Mouse (Mus musculus) heart, embryonic 16.5 days (tissue): ENCODE data around the gene Tprn. TPM values are rescaled to one million over a fixed set of nuclear protein-coding genes. Genes with fewer than 3 reads are reported as not detected.
"Not testable (repeated sequence)": the region's sequence is repeated elsewhere in the genome, so short reads cannot be mapped to it uniquely, and the experiment has no call there.

Experiments used
- ATAC-seq: fragments of 200-750 bp; cut with Nextera tagmentation; replicated peaks from 2 replicates; pipeline ENCODE4 v1.8.0; 2017; ENCODE audit warnings: moderate number of reproducible peaks; ENCODE audit not compliant: insufficient read depth, low FRiP score; ENCODE audit errors: extremely low read depth
- H3K27ac ChIP-seq: fragments of 300-500 bp; sonication (generic); 2 replicates; pipeline ENCODE4 v1.5.1; 2014; ENCODE audit warnings: mild to moderate bottlenecking, low read length, control low read depth, moderate library complexity
- H3K27me3 ChIP-seq: fragments of 300-500 bp; sonication (generic); 2 replicates; pipeline ENCODE4 v1.6.1; 2014; ENCODE audit warnings: low read length, mixed read lengths; ENCODE audit not compliant: control insufficient read depth, insufficient read depth
- H3K36me3 ChIP-seq: fragments of 300-500 bp; sonication (generic); 2 replicates; pipeline ENCODE4 v1.6.1; 2014; ENCODE audit not compliant: control insufficient read depth, insufficient read depth
- H3K4me1 ChIP-seq: fragments of 300-500 bp; sonication (generic); 2 replicates; pipeline ENCODE4 v1.6.1; 2014; ENCODE audit warnings: low read length, mixed read lengths; ENCODE audit not compliant: control insufficient read depth, insufficient read depth
- H3K4me2 ChIP-seq: fragments of 300-500 bp; sonication (generic); 2 replicates; pipeline ENCODE4 v1.6.1; 2014; ENCODE audit warnings: low read depth, mild to moderate bottlenecking, control low read depth, low read length
- H3K4me3 ChIP-seq: fragments of 300-500 bp; sonication (generic); 2 replicates; pipeline ENCODE4 v1.5.1; 2014; ENCODE audit warnings: mild to moderate bottlenecking, control low read depth, low read length
- H3K9ac ChIP-seq: fragments of 300-500 bp; sonication (generic); 2 replicates; pipeline ENCODE4 v1.6.1; 2014; ENCODE audit warnings: low read length, control low read depth
- H3K9me3 ChIP-seq: fragments of 300-500 bp; sonication (generic); replicated peaks from 2 replicates; pipeline ENCODE4 v1.6.1; 2016; ENCODE audit warnings: low read length; ENCODE audit not compliant: control insufficient read depth
- WGBS: fragments of 180-500 bp; shearing (Covaris S2); extraction: QIAGEN DNeasy Blood & Tissue Kit; methylation state at CpG from one replicate; pipeline ENCODE4 v1.1.7; 2014; 5-methylcytosine and 5-hydroxymethylcytosine counted together
- polyA plus RNA-seq: library from polyadenylated mRNA; unstranded; fragments of >200 nt; fragmentation: Nextera tagmentation; extraction: Ambion mirVana; gene quantifications from 2 replicates; pipeline ENCODE4 v1.2.1, GENCODE M21; 2015

The Tprn gene
- polyA plus RNA-seq, 1 experiment from 2014 or later, result 5.9 TPM

GRCm38 (mm10) chr2:25256443-25257109 is 5.8 kb upstream of the Tprn start:
- peak overlapping the region; percentile 100 for H3K4me3 ChIP-seq
- peak overlapping the region; percentile 87 for H3K9ac ChIP-seq
- H3K9me3 ChIP-seq, H3K36me3 ChIP-seq, ATAC-seq, H3K27ac ChIP-seq, H3K27me3 ChIP-seq: not testable (repeated sequence)
- H3K4me2 ChIP-seq, result peak overlapping the region; percentile 97
- peaks cover 13% of the 10 kb centered on the region for H3K4me1 ChIP-seq
- WGBS, result 53% methylated on average over 11 of the region's 12 CpGs

- not testable (repeated sequence) for H3K27me3 ChIP-seq, H3K4me3 ChIP-seq, H3K9ac ChIP-seq, H3K9me3 ChIP-seq, H3K36me3 ChIP-seq, H3K27ac ChIP-seq, ATAC-seq, H3K4me2 ChIP-seq
- peaks cover 13% of the 10 kb centered on the region for H3K4me1 ChIP-seq
- 81% methylated on average over 5 of the region's 5 CpGs for WGBS
These were observed 5.2 kb upstream of the Tprn start for GRCm38 (mm10) chr2:25257250-25257649.

DNA sequence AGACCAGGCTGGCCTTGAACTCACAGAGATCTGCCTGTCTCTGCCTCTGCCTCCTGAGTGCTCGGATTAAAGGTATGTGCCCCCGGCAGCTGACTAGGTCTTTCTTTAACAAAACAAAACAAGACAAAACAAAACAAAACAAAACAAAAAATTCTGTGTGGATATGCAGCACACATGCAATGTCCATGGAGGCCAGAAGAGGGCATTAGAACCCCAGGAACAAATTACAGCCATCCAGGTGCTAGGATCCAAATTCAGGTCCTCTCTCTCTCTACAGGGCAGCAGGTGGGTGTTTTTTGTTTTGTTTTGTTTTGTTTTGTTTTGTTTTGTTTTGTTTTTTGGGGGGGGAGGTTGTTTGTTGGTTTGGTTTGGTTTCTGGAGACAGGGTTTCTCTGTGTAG is 3.5 kb upstream of the Tprn start:
- Histone ChIP-seq H3K4me3 (no peak overlapping the region), H3K36me3 (no peaks in the 10 kb centered on the region), H3K9me3 (no peaks in the 10 kb centered on the region), H3K27me3 (peaks cover 5% of the 10 kb centered on the region), H3K27ac (no peak overlapping the region), H3K9ac (no peak overlapping the region), H3K4me2 (no peak overlapping the region), H3K4me1 (peaks cover 19% of the 10 kb centered on the region)
- no peak for ATAC-seq
- 64% methylated on average over 2 of the region's 2 CpGs for WGBS

DNA sequence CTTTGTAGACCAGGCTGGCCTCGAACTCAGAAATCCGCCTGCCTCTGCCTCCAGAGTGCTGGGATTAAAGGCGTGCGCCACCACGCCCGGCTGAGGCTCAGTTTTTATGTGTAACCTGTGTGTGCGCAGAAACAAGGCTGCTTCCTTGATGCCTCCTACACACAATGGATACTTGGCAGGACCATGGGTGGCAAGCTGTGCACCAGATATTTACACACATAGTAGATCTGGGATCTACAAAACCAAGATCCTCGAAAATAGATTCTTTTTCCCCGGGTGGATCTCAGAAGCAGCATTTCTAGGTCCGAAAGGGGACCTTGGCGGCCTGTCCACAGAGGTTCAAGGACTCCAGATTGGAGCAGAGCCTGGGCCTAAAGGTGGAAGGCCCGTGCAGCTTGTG is 548 bp upstream of the Tprn start:
- Histone ChIP-seq H3K36me3 (no peaks in the 10 kb centered on the region), H3K4me3 (peak overlapping the region; percentile 86), H3K9me3 (no peaks in the 10 kb centered on the region), H3K27ac (peak overlapping the region; percentile 26; the same call in 1 of the 2 replicates), H3K4me2 (peak overlapping the region; percentile 94), H3K27me3 (peaks cover 8% of the 10 kb centered on the region), H3K9ac (peak overlapping the region; percentile 56), H3K4me1 (peaks cover 26% of the 10 kb centered on the region)
- no peak for ATAC-seq
- 46% methylated on average over 12 of the region's 12 CpGs for WGBS

DNA sequence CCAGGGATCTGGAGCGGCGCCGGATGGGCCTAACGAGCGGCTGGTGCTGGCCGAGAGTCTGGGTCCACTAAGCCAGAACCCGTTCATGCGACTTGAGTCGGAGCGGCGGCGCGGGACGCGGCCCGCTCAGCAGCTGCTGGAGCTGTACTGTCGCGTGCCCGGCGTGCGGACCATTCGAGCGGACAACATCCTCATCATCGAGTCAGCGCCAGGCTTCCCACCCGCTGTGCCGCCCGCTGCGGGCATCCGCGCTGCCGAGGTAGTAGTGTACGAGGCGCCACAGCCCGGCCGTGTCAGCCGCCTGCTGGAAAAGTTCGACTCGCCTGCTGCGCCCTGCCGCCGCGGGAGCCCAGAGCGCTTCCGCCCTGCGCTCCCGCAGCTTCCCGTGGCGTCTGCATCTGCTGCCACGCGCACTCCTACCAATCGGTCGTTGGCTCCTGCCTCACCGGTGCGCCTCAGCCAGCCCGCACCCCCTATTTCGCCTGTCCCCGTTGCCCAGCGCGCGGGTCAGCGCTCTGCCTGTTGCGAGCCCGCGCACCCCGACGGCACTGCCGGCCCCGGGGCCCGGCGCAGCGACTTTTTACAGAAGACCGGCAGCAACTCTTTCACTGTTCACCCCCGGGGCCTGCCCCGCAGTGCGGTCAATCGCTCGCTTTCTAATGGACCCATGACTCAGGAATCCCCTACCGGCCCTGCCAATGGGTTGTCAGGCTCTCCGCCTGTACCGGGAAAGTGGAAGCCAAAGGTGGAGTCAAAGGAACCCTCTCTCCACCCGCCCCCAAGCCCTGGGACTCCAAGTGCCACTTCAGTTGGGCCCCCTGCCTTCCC is 591 bp downstream of the Tprn start:
- peak overlapping the region; percentile 78 for H3K9ac ChIP-seq
- H3K27me3 ChIP-seq, result peaks cover 8% of the 10 kb centered on the region
- H3K9me3 ChIP-seq, result no peaks in the 10 kb centered on the region
- H3K4me2 ChIP-seq, result peak overlapping the region; percentile 94
- H3K36me3 ChIP-seq, result no peaks in the 10 kb centered on the region
- peaks cover 34% of the 10 kb centered on the region for H3K4me1 ChIP-seq
- no peak overlapping the region for H3K27ac ChIP-seq
- under 1% methylated on average over 78 of the region's 82 CpGs for WGBS
- peak overlapping the region; percentile 86 for H3K4me3 ChIP-seq
- ATAC-seq, result peak; percentile 8; the same call in 1 of the 2 replicates

DNA sequence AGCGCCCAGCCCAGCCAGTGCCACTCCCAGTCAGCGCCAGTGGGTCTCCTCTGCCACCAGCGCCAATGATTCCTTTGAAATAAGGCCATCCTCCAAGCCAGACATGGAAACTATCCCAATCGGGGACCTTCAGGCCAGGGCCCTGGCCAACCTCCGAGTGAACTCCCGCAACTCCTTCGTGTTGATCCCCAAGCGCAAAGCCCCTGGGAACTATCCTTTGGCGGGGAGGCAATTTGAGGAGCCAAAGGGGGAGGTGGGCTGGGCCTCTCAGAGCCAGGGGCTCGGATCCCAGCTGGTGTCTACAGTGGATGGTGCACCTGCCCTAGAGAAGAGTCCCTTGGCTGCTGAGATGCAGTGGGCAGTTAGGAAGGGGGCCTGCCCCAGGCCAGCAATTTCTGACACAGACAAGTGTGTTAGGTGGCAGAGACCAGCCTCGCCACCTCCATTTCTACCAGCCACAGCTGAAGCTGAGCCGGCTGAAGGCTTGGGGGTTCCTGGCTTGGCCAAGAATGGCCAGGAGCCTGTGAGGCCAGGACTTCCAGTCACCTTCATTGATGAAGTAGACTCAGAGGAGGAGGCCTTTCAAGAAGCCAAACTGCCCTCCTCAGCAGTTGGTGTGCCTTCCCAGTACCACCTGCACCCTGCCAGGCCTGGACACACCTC is 1.3 kb downstream of the Tprn start:
- WGBS, result 25% methylated on average over 12 of the region's 12 CpGs

GRCm38 (mm10) chr2:25264286-25264660 is 1.9 kb downstream of the Tprn start:
- Histone ChIP-seq H3K9ac (no peak overlapping the region), H3K9me3 (no peaks in the 10 kb centered on the region), H3K4me1 (peaks cover 34% of the 10 kb centered on the region), H3K4me3 (no peak overlapping the region), H3K27ac (no peak overlapping the region), H3K4me2 (no peak overlapping the region), H3K27me3 (peaks cover 8% of the 10 kb centered on the region), H3K36me3 (no peaks in the 10 kb centered on the region)
- no peak for ATAC-seq
- WGBS, result 66% methylated on average over 5 of the region's 5 CpGs

More for the DNA sequence above, 1.3 kb downstream of the Tprn start:
- Histone ChIP-seq H3K9me3 (no peaks in the 10 kb centered on the region), H3K27ac (no peak overlapping the region), H3K36me3 (no peaks in the 10 kb centered on the region), H3K4me3 (peak overlapping the region; percentile 86), H3K4me2 (peak overlapping the region; percentile 94), H3K27me3 (peaks cover 8% of the 10 kb centered on the region), H3K9ac (peak overlapping the region; percentile 78), H3K4me1 (peaks cover 34% of the 10 kb centered on the region)
- ATAC-seq, result no peak

GRCm38 (mm10) chr2:25264851-25265250 is 2.4 kb downstream of the Tprn start:
- WGBS, result 59% methylated on average over 3 of the region's 3 CpGs
- no peak overlapping the region for H3K4me3 ChIP-seq
- no peaks in the 10 kb centered on the region for H3K9me3 ChIP-seq
- H3K4me2 ChIP-seq, result no peak overlapping the region
- H3K27ac ChIP-seq, result no peak overlapping the region
- no peak for ATAC-seq
- H3K4me1 ChIP-seq, result peaks cover 34% of the 10 kb centered on the region
- H3K9ac ChIP-seq, result no peak overlapping the region
- H3K27me3 ChIP-seq, result peaks cover 8% of the 10 kb centered on the region
- H3K36me3 ChIP-seq, result 0 out of 2 replicates have a peak, but pooled peaks cover 4% of the 10 kb centered on the region
